Mouse (Mus musculus) embryonic stem cell, embryonic (primary cell): ENCODE measurements around the gene Sytl1.

Source experiments
- CTCF ChIA-PET, 4 experiments: fragments of 300-600 bp in 2 of 4; fragments of 350-600 bp in 2 of 4; sonication (Branson Sonifier 250); formaldehyde crosslinking; loops; one replicate each; lab custom pipeline; 2022; ENCODE audit warnings: inconsistent platforms in 2 of 4; lab: Charles Lee
- POLR2A ChIA-PET, 4 experiments: fragments of 300-600 bp in 2 of 4; fragments of 350-600 bp in 2 of 4; sonication (Branson Sonifier 250); formaldehyde crosslinking; loops; one replicate each; lab custom pipeline; 2022; ENCODE audit warnings: antibody characterized with exemption in 4 of 4, inconsistent platforms in 1 of 4; lab: Charles Lee

Gene Sytl1

GRCm38 (mm10) chr4:133265759-133266158 lies 2.8 kb upstream of the Sytl1 start:
- ChIA-PET CTCF (no interaction called here), POLR2A (interaction anchor here in 2 of 4 experiments (1.0 to 3.5 kb wide), 8 partner anchors 9 to 87 kb away, joined by 3 to 29 read pairs (median 6); partner anchors contain the start of gene Tmem222 (in 1 of the 2))

GRCm38 (mm10) chr4:133265297-133265696 lies 2.4 kb upstream of the Sytl1 start:
- ChIA-PET CTCF (no interaction called here), POLR2A (interaction anchor here (0.6 to 3.5 kb wide), 10 partner anchors 8 to 87 kb away, joined by 3 to 29 read pairs (median 4); partner anchors contain the start of gene Tmem222 (in 1 of the 4))

- POLR2A ChIA-PET: interaction anchor here in 3 of 4 experiments (0.6 to 3.5 kb wide), 10 partner anchors 8 to 335 kb away, joined by 3 to 29 read pairs (median 4); partner anchors contain the start of gene Tmem222 (in 2 of the 3)
- CTCF ChIA-PET: interaction anchor here in 2 of 4 experiments (0.6 to 1.9 kb wide), 2 partner anchors 33 kb away, joined by 3 to 7 read pairs; no protein-coding TSS in a partner anchor
These were observed 1.6 kb upstream of the Sytl1 start for GRCm38 (mm10) chr4:133264559-133264958.

- POLR2A ChIA-PET: interaction anchor here (0.6 to 3.5 kb wide), 13 partner anchors 9 to 335 kb away, joined by 3 to 29 read pairs (median 4); partner anchors contain the start of genes Tmem222 (in 3 of the 4) and Wdtc1 (in 1 of the 4)
- CTCF ChIA-PET: interaction anchor here (1.1 to 1.9 kb wide), 4 partner anchors 34 to 44 kb away, joined by 3 to 7 read pairs (median 5); no protein-coding TSS in a partner anchor
These were observed 843 bp upstream of the Sytl1 start for GRCm38 (mm10) chr4:133263756-133264155.

- POLR2A ChIA-PET: interaction anchor here in 2 of 4 experiments (0.6 to 2.2 kb wide), 11 partner anchors 15 to 317 kb away, joined by 3 to 10 read pairs (median 3); partner anchors contain the start of genes Map3k6 (in 1 of the 2) and Slc9a1 (in 1 of the 2)
- CTCF ChIA-PET: interaction anchor here in 3 of 4 experiments (0.9 to 2.5 kb wide), 12 partner anchors 11 to 161 kb away, joined by 3 to 14 read pairs (median 4); no protein-coding TSS in a partner anchor
These were observed 543 bp downstream of the Sytl1 start for GRCm38 (mm10) chr4:133262375-133262765.

- ChIA-PET POLR2A (interaction anchor here in 2 of 4 experiments (0.6 to 2.3 kb wide), 12 partner anchors 13 to 306 kb away, joined by 3 to 10 read pairs (median 4); partner anchors contain the start of genes Slc9a1 (in 1 of the 2), Tmem222 (in 1 of the 2) and Wdtc1 (in 1 of the 2)), CTCF (interaction anchor here in 3 of 4 experiments (0.6 to 2.5 kb wide), 8 partner anchors 11 to 161 kb away, joined by 3 to 14 read pairs (median 4); partner anchors contain the start of gene Tmem222 (in 1 of the 3))
These were observed 1.1 kb downstream of the Sytl1 start for GRCm38 (mm10) chr4:133261641-133262374.

- ChIA-PET POLR2A (interaction anchor here in 3 of 4 experiments (0.6 to 3.3 kb wide), 17 partner anchors 9 to 583 kb away, joined by 3 to 20 read pairs (median 6); partner anchors contain the start of genes Tmem222 (in 2 of the 3) and Wdtc1 (in 2 of the 3)), CTCF (interaction anchor here in 3 of 4 experiments (0.6 to 2.4 kb wide), 7 partner anchors 11 to 184 kb away, joined by 3 to 13 read pairs (median 5); no protein-coding TSS in a partner anchor)
These were observed 5.0 kb downstream of the Sytl1 start for GRCm38 (mm10) chr4:133257798-133258408.

GRCm38 (mm10) chr4:133257230-133257629 lies 5.7 kb downstream of the Sytl1 start:
- ChIA-PET POLR2A (interaction anchor here (0.6 to 3.3 kb wide), 21 partner anchors 9 to 584 kb away, joined by 3 to 20 read pairs (median 4); partner anchors contain the start of genes Tmem222 (in 2 of the 4) and Wdtc1 (in 2 of the 4)), CTCF (interaction anchor here in 3 of 4 experiments (0.6 to 2.4 kb wide), 12 partner anchors 10 to 248 kb away, joined by 3 to 13 read pairs (median 5); no protein-coding TSS in a partner anchor)

- POLR2A ChIA-PET: interaction anchor here in 3 of 4 experiments (0.6 to 3.3 kb wide), 21 partner anchors 9 to 1171 kb away, joined by 3 to 20 read pairs (median 4); partner anchors contain the start of genes Tmem222 (in 2 of the 3) and Wdtc1 (in 2 of the 3)
- CTCF ChIA-PET: interaction anchor here (0.5 to 2.4 kb wide), 15 partner anchors 10 to 248 kb away, joined by 3 to 13 read pairs (median 3); no protein-coding TSS in a partner anchor
These were observed 6.1 kb downstream of the Sytl1 start for GRCm38 (mm10) chr4:133256820-133257219.

GRCm38 (mm10) chr4:133255392-133255791 lies 7.5 kb downstream of the Sytl1 start:
- ChIA-PET POLR2A (interaction anchor here in 2 of 4 experiments (0.6 to 3.3 kb wide), 9 partner anchors 8 to 333 kb away, joined by 3 to 20 read pairs (median 3); partner anchors contain the start of gene Fam76a (in 1 of the 2)), CTCF (interaction anchor here in 1 of 4 experiments (1.3 kb wide), 1 partner anchor 14 kb away, joined by 4 read pairs; no protein-coding TSS in a partner anchor)

GRCm38 (mm10) chr4:133253412-133253811 lies 9.5 kb downstream of the Sytl1 start:
- ChIA-PET POLR2A (interaction anchor here in 1 of 4 experiments (0.6 to 2.6 kb wide), 10 partner anchors 10 to 561 kb away, joined by 3 to 13 read pairs (median 4); partner anchors contain the start of genes Sytl1 and Wdtc1), CTCF (interaction anchor here in 1 of 4 experiments (0.6 to 1.3 kb wide), 3 partner anchors 29 to 141 kb away, joined by 3 to 5 read pairs (median 5); no protein-coding TSS in a partner anchor)

GRCm38 (mm10) chr4:133252089-133252488 lies 10.8 kb downstream of the Sytl1 start:
- CTCF ChIA-PET: interaction anchor here in 3 of 4 experiments (0.5 to 5.5 kb wide), 11 partner anchors 10 to 135 kb away, joined by 3 to 21 read pairs (median 8); partner anchors contain the start of gene Sytl1 (in 1 of the 3)
- POLR2A ChIA-PET: interaction anchor here in 1 of 4 experiments (1.2 to 3.7 kb wide), 7 partner anchors 8 to 31 kb away, joined by 4 to 15 read pairs (median 9); partner anchors contain the start of genes Map3k6 and Sytl1

GRCm38 (mm10) chr4:133251214-133251613 lies 11.7 kb downstream of the Sytl1 start:
- POLR2A ChIA-PET: interaction anchor here (0.5 to 3.7 kb wide), 14 partner anchors 9 to 102 kb away, joined by 3 to 16 read pairs (median 5); partner anchors contain the start of genes Map3k6 (in 2 of the 4), Sytl1 (in 1 of the 4) and Wdtc1 (in 1 of the 4)

GRCm38 (mm10) chr4:133250609-133251008 lies 12.3 kb downstream of the Sytl1 start:
- ChIA-PET POLR2A (interaction anchor here (0.5 to 3.7 kb wide), 16 partner anchors 9 to 229 kb away, joined by 3 to 16 read pairs (median 4); partner anchors contain the start of genes Map3k6 (in 2 of the 4), Sytl1 (in 1 of the 4), Tent5b (in 1 of the 4) and Wdtc1 (in 1 of the 4)), CTCF (interaction anchor here (0.6 to 5.5 kb wide), 39 partner anchors 9 to 401 kb away, joined by 3 to 21 read pairs (median 4); partner anchors contain the start of genes Sytl1 (in 2 of the 4), Map3k6 (in 1 of the 4), Tent5b (in 1 of the 4) and Tmem222 (in 1 of the 4))

More at GRCm38 (mm10) chr4:133251214-133251613, 11.7 kb downstream of the Sytl1 start:
- CTCF ChIA-PET: interaction anchor here (0.5 to 5.5 kb wide), 39 partner anchors 8 to 401 kb away, joined by 3 to 21 read pairs (median 4); partner anchors contain the start of genes Sytl1 (in 2 of the 4), Map3k6 (in 1 of the 4), Tent5b (in 1 of the 4) and Tmem222 (in 1 of the 4)

- CTCF ChIA-PET: interaction anchor here in 3 of 4 experiments (0.6 to 5.5 kb wide), 5 partner anchors 9 to 177 kb away, joined by 3 to 21 read pairs (median 5); no protein-coding TSS in a partner anchor
- POLR2A ChIA-PET: interaction anchor here in 3 of 4 experiments (0.6 to 2.5 kb wide), 7 partner anchors 9 to 43 kb away, joined by 3 to 10 read pairs (median 4); partner anchors contain the start of gene Tmem222 (in 1 of the 3)
These were observed 15.0 kb downstream of the Sytl1 start for GRCm38 (mm10) chr4:133247806-133248449.
